Mouse (Mus musculus): ENCODE results near the gene Zfp663.
A peak's percentile ranks its signal among the peaks of the same experiment; 100 is the strongest.

Gene Zfp663

GRCm38 (mm10) chr2:165370348-165370747 is 1.8 kb upstream of the Zfp663 start:
- no peak for DNase-seq (ENCODE audit: low spot score in 2 of 2)

GRCm38 (mm10) chr2:165367868-165368439 is 575 bp downstream of the Zfp663 start:
- DNase-seq (ENCODE audit: low spot score in 2 of 2): peak in 1 of 2 experiments; percentile 10

GRCm38 (mm10) chr2:165367047-165367520 is 1.4 kb downstream of the Zfp663 start:
- no peak for DNase-seq (ENCODE audit: low spot score in 2 of 2)

- DNase-seq (ENCODE audit: low spot score in 2 of 2): peak in 1 of 2 experiments; percentile 56
Observed at GRCm38 (mm10) chr2:165364334-165365091, 4.0 kb downstream of the Zfp663 start.

- no peak for DNase-seq (ENCODE audit: low spot score in 2 of 2)
Observed at GRCm38 (mm10) chr2:165363282-165363681, 5.2 kb downstream of the Zfp663 start.

- DNase-seq (ENCODE audit: low spot score in 2 of 2): peak in 1 of 2 experiments; percentile 52
Observed at GRCm38 (mm10) chr2:165360861-165361260, 7.7 kb downstream of the Zfp663 start.

GRCm38 (mm10) chr2:165351828-165352513 is 16.6 kb downstream of the Zfp663 start:
- DNase-seq (ENCODE audit: low spot score in 2 of 2): no peak

GRCm38 (mm10) chr2:165349466-165349865 is 19.1 kb downstream of the Zfp663 start:
- DNase-seq (ENCODE audit: low spot score in 2 of 2): no peak

- DNase-seq (ENCODE audit: low spot score in 2 of 2): no peak
Observed at GRCm38 (mm10) chr2:165346180-165346579, 22.3 kb downstream of the Zfp663 start.

GRCm38 (mm10) chr2:165337191-165337590 is 31.3 kb downstream of the Zfp663 start:
- DNase-seq (ENCODE audit: low spot score in 2 of 2): peak in 1 of 2 experiments; percentile 24

- no peak for DNase-seq (ENCODE audit: low spot score in 2 of 2)
Observed at GRCm38 (mm10) chr2:165332610-165333210, 35.8 kb downstream of the Zfp663 start.

GRCm38 (mm10) chr2:165329703-165330102 is 38.8 kb downstream of the Zfp663 start:
- no peak for DNase-seq (ENCODE audit: low spot score in 2 of 2)

- DNase-seq (ENCODE audit: low spot score in 2 of 2): no peak
Observed at GRCm38 (mm10) chr2:165328746-165329145, 39.8 kb downstream of the Zfp663 start.

GRCm38 (mm10) chr2:165327386-165327785 is 41.1 kb downstream of the Zfp663 start:
- no peak for DNase-seq (ENCODE audit: low spot score in 2 of 2)

- peak; percentile 97 to 98 for DNase-seq (ENCODE audit: low spot score in 2 of 2)
Observed at GRCm38 (mm10) chr2:165326304-165327190, 42.0 kb downstream of the Zfp663 start, which contains the start of gene Elmo2. Elmo2 (minus strand) TSS chr2:165326479.

GRCm38 (mm10) chr2:165325521-165326303 is 42.8 kb downstream of the Zfp663 start:
- no peak for DNase-seq (ENCODE audit: low spot score in 2 of 2)

GRCm38 (mm10) chr2:165323928-165324327 is 44.6 kb downstream of the Zfp663 start:
- DNase-seq (ENCODE audit: low spot score in 2 of 2): no peak

- no peak for DNase-seq (ENCODE audit: low spot score in 2 of 2)
Observed at GRCm38 (mm10) chr2:165323484-165323883, 45.0 kb downstream of the Zfp663 start.

GRCm38 (mm10) chr2:165321981-165322735 is 46.4 kb downstream of the Zfp663 start:
- DNase-seq (ENCODE audit: low spot score in 2 of 2): no peak
